In the genomic region with DNA sequence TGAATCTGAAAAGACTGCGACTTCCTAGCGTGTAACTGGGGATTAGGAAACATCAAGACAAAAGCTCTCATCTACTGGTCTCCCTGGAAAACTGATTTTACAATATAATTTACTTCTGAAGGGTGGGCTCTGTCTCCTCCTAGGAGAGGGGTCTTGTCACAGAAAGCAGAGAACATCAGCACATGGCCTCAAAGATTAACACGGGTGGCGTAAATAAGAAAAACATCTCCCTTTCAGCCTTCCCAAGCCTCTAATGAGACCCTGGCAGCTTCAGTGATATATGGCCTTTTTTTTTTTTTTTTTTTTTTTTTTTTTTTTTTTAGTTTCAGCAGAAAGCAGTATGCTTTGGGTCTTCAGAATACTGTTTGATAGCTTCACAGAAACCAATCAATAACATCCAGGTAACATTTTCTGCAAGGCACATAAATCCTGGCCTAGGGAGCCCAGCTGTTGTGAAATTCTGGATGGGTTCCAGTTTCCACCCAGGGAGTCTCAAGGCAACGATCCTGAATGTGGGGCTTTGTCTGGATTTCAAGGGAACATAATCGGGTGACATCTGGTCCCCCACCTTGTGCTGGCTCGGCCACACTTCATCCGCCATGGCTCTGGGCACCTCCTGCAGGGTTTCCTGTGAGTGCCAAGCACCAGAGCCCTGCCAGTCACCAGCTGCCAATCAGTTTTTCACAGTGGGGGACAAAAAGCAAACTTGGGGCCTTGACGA, we compare ENCODE assay signal across 8 mouse cellular contexts.
A peak's percentile ranks its signal among the peaks of the same experiment; 100 is the strongest.
DNase-seq lines count a peak whose midpoint lies in the region; ATAC-seq and TF ChIP-seq lines count a peak whose summit lies in the region.

No protein-coding gene starts in this region.

- ATAC-seq in megakaryocyte progenitor cell, adult 5-6 weeks (replicated peaks; ENCODE audit: poor library complexity): peak; percentile 37

- TF ChIP-seq CTCF in thymus, adult 2 months (IDR thresholded peaks at IDR 0.05; ENCODE audit: borderline replicate concordance, control insufficient read depth, extremely low read depth, insufficient read depth, low read length, poor library complexity): no peak

- H3K4me1 ChIP-seq in thymus, adult 2 months (replicated peaks; ENCODE audit: control insufficient read depth, insufficient read depth, low read length): no peaks in the 10 kb centered on the region

- H3K27ac ChIP-seq in thymus, adult 2 months (ENCODE audit: control insufficient read depth, insufficient read depth, low read length): no peak overlapping the region

- H3K4me3 ChIP-seq in thymus, adult 2 months (ENCODE audit: control insufficient read depth, insufficient read depth, low read length): no peak overlapping the region

- no peaks in the 10 kb centered on the region for H3K36me3 ChIP-seq in thymus, adult 2 months (ENCODE audit: control insufficient read depth, insufficient read depth, low read length)

- peak; percentile 15 for DNase-seq in gastrocnemius, adult 18-20 months (ENCODE audit: low spot score)
- no peak for DNase-seq in gastrocnemius, postnatal 25 days
- DNase-seq in adrenal gland, postnatal 10 days: peak; percentile 63
- peak; percentile 22 for DNase-seq in embryo, embryonic 9.5 days (ENCODE audit: extremely low spot score)
- DNase-seq in heart, postnatal 4 days: peak; percentile 10
- DNase-seq in thymus, adult 2 months: no peak
- DNase-seq in spleen, adult 18-20 months: no peak

- TF ChIP-seq POLR2A in thymus, adult 2 months (IDR thresholded peaks at IDR 0.05; ENCODE audit: control insufficient read depth, extremely low read depth, insufficient read depth, low read length, poor library complexity): no peak

- 69% methylated on average over 9 of the region's 9 CpGs for WGBS in thymus, adult 2 months

- no peaks in the 10 kb centered on the region for H3K27me3 ChIP-seq in thymus, adult 2 months (ENCODE audit: control insufficient read depth, insufficient read depth, low read length)

Comparison
In these comparisons a context has a peak if more than half of its experiments do, and no peak if none do; other contexts are left out.
1. DNase-seq: peak in gastrocnemius, adult 18-20 months (single experiment), adrenal gland, postnatal 10 days (single experiment), embryo, embryonic 9.5 days (single experiment) and heart, postnatal 4 days (single experiment); none in gastrocnemius, postnatal 25 days (single experiment), thymus, adult 2 months (single experiment) and spleen, adult 18-20 months (0 of 2).